Mouse (Mus musculus) midbrain, embryonic 14.5 days (tissue): Measurements from ENCODE around the gene Ahdc1. TPM values are rescaled to one million over a fixed set of nuclear protein-coding genes. Genes with fewer than 3 reads are reported as not detected.

ENCODE experiments used
- ATAC-seq: fragments of 200-750 bp; cut with Nextera tagmentation; 2 replicates; pipeline ENCODE4 v1.8.0; 2017; ENCODE audit warnings: moderate number of reproducible peaks, moderate library complexity; ENCODE audit not compliant: low FRiP score, low TSS enrichment
- DNase-seq: peaks from one replicate; pipeline ENCODE4 v3.0.0-alpha.2; 2015
- H3K27ac ChIP-seq: fragments of 300-500 bp; sonication (generic); replicated peaks from 2 replicates; pipeline ENCODE4 v1.5.1; 2014; ENCODE audit warnings: mild to moderate bottlenecking, low read depth, low read length, moderate library complexity
- H3K27me3 ChIP-seq: fragments of 300-500 bp; sonication (generic); 2 replicates; pipeline ENCODE4 v1.6.1; 2014; ENCODE audit warnings: low read length, control low read depth, mixed read lengths; ENCODE audit not compliant: control insufficient read depth, insufficient read depth
- H3K36me3 ChIP-seq: fragments of 300-500 bp; sonication (generic); 2 replicates; pipeline ENCODE4 v1.6.1; 2014; ENCODE audit warnings: low read length, control low read depth; ENCODE audit not compliant: control insufficient read depth, insufficient read depth
- H3K4me1 ChIP-seq: fragments of 300-500 bp; sonication (generic); 2 replicates; pipeline ENCODE4 v1.6.1; 2014; ENCODE audit warnings: mild to moderate bottlenecking, antibody characterized with exemption, low read length, control low read depth; ENCODE audit not compliant: control insufficient read depth, insufficient read depth
- H3K4me2 ChIP-seq: fragments of 300-500 bp; sonication (generic); 2 replicates; pipeline ENCODE4 v1.6.1; 2014; ENCODE audit warnings: mild to moderate bottlenecking, low read length, moderate library complexity
- H3K4me3 ChIP-seq: fragments of 300-500 bp; sonication (generic); replicated peaks from 2 replicates; pipeline ENCODE4 v1.5.1; 2014; ENCODE audit warnings: low read depth, low read length
- H3K9ac ChIP-seq: fragments of 300-500 bp; sonication (generic); replicated peaks from 2 replicates; pipeline ENCODE4 v1.6.1; 2014; ENCODE audit warnings: mild to moderate bottlenecking, low read length, moderate library complexity
- H3K9me3 ChIP-seq: fragments of 300-500 bp; sonication (generic); 2 replicates; pipeline ENCODE4 v1.6.1; 2016; ENCODE audit warnings: low read length, control low read depth, mixed read lengths; ENCODE audit not compliant: control insufficient read depth
- WGBS: fragments of 180-500 bp; shearing (Covaris S2); extraction: QIAGEN DNeasy Blood & Tissue Kit; methylation state at CpG from one replicate; pipeline ENCODE4 v1.1.7; 2014; 5-methylcytosine and 5-hydroxymethylcytosine counted together
- polyA plus RNA-seq: library from polyadenylated mRNA; unstranded; fragments of >200 nt; fragmentation: Nextera tagmentation; extraction: Ambion mirVana; gene quantifications from 2 replicates; pipeline ENCODE4 v1.2.1, GENCODE M21; 2014

Gene Ahdc1
- polyA plus RNA-seq, 1 experiment from 2014 or later = 13.0 TPM

GRCm38 (mm10) chr4:133043798-133044646 lies 33.0 kb downstream of the Ahdc1 start:
- no peak for DNase-seq
- no peaks in the 10 kb centered on the region for H3K9me3 ChIP-seq
- H3K27me3 ChIP-seq = peaks cover 6% of the 10 kb centered on the region; the same call in 1 of the 2 replicates
- no peaks in the 10 kb centered on the region for H3K36me3 ChIP-seq
- peak overlapping the region; percentile 87 for H3K27ac ChIP-seq
- H3K9ac ChIP-seq = no peak overlapping the region
- H3K4me1 ChIP-seq = peaks cover 93% of the 10 kb centered on the region
- no peak for ATAC-seq
- no peak overlapping the region for H3K4me3 ChIP-seq
- peak overlapping the region; percentile 53 for H3K4me2 ChIP-seq
- 40% methylated on average over 6 of the region's 6 CpGs for whole genome bisulfite sequencing

- DNase-seq (no peak), ATAC-seq (no peak)
- H3K9me3 ChIP-seq = no peaks in the 10 kb centered on the region
- peaks cover 6% of the 10 kb centered on the region; the same call in 1 of the 2 replicates for H3K27me3 ChIP-seq
- H3K27ac ChIP-seq = 0 out of 2 replicates have a peak overlapping the region, but pooled peaks have one; percentile 15
- no peak overlapping the region for H3K4me3 ChIP-seq
- H3K4me1 ChIP-seq = peaks cover 94% of the 10 kb centered on the region
- H3K9ac ChIP-seq = peak overlapping the region; percentile 24; the same call in 1 of the 2 replicates
- no peak overlapping the region for H3K4me2 ChIP-seq
- 36% methylated on average over 6 of the region's 6 CpGs for WGBS
- no peaks in the 10 kb centered on the region for H3K36me3 ChIP-seq
Observed at GRCm38 (mm10) chr4:133044647-133045094, 33.6 kb downstream of the Ahdc1 start.

GRCm38 (mm10) chr4:133045771-133046474 lies 34.9 kb downstream of the Ahdc1 start:
- DNase-seq (no peak), ATAC-seq (no peak)
- no peak overlapping the region for H3K4me2 ChIP-seq
- H3K4me3 ChIP-seq = no peak overlapping the region
- no peaks in the 10 kb centered on the region for H3K9me3 ChIP-seq
- H3K27me3 ChIP-seq = no peaks in the 10 kb centered on the region
- no peak overlapping the region for H3K9ac ChIP-seq
- H3K36me3 ChIP-seq = no peaks in the 10 kb centered on the region
- peak overlapping the region; percentile 88 for H3K27ac ChIP-seq
- 42% methylated on average over 11 of the region's 11 CpGs for WGBS
- H3K4me1 ChIP-seq = peaks cover 96% of the 10 kb centered on the region

- WGBS = 23% methylated on average over 12 of the region's 12 CpGs
- Histone ChIP-seq H3K4me3 (no peak overlapping the region), H3K9me3 (no peaks in the 10 kb centered on the region), H3K27me3 (no peaks in the 10 kb centered on the region), H3K9ac (peak overlapping the region; percentile 44; the same call in 1 of the 2 replicates), H3K36me3 (no peaks in the 10 kb centered on the region), H3K4me2 (peak overlapping the region; percentile 37), H3K27ac (peak overlapping the region; percentile 88), H3K4me1 (peaks cover 97% of the 10 kb centered on the region)
- ATAC-seq (no peak), DNase-seq (no peak)
Observed at GRCm38 (mm10) chr4:133046691-133047352, 35.8 kb downstream of the Ahdc1 start.

- no peaks in the 10 kb centered on the region for H3K9me3 ChIP-seq
- ATAC-seq (peak; percentile 40; the same call in 1 of the 2 replicates), DNase-seq (peak; percentile 82)
- peak overlapping the region; percentile 88 for H3K27ac ChIP-seq
- peaks cover 97% of the 10 kb centered on the region for H3K4me1 ChIP-seq
- no peaks in the 10 kb centered on the region for H3K27me3 ChIP-seq
- no peaks in the 10 kb centered on the region for H3K36me3 ChIP-seq
- no peak overlapping the region for H3K4me3 ChIP-seq
- peak overlapping the region; percentile 44 for H3K9ac ChIP-seq
- 3% methylated on average over 16 of the region's 16 CpGs for WGBS
- peak overlapping the region; percentile 37 for H3K4me2 ChIP-seq
Observed at GRCm38 (mm10) chr4:133047353-133048105, 36.5 kb downstream of the Ahdc1 start.

GRCm38 (mm10) chr4:133049071-133049920 lies 38.2 kb downstream of the Ahdc1 start:
- Histone ChIP-seq H3K27me3 (no peaks in the 10 kb centered on the region), H3K9me3 (no peaks in the 10 kb centered on the region), H3K9ac (peak overlapping the region; percentile 21; the same call in 1 of the 2 replicates), H3K4me1 (peaks cover 86% of the 10 kb centered on the region), H3K4me2 (no peak overlapping the region), H3K4me3 (no peak overlapping the region), H3K36me3 (no peaks in the 10 kb centered on the region), H3K27ac (peak overlapping the region; percentile 88)
- ATAC-seq = no peak
- DNase-seq = no peak
- WGBS = 59% methylated on average over 19 of the region's 19 CpGs

- H3K4me3 ChIP-seq = no peak overlapping the region
- H3K27me3 ChIP-seq = no peaks in the 10 kb centered on the region
- H3K9me3 ChIP-seq = no peaks in the 10 kb centered on the region
- no peak overlapping the region for H3K4me2 ChIP-seq
- peaks cover 76% of the 10 kb centered on the region for H3K4me1 ChIP-seq
- no peak overlapping the region for H3K9ac ChIP-seq
- DNase-seq = no peak
- no peak overlapping the region for H3K27ac ChIP-seq
- 58% methylated on average over 9 of the region's 9 CpGs for WGBS
- no peak for ATAC-seq
- H3K36me3 ChIP-seq = peaks cover 6% of the 10 kb centered on the region
Observed at GRCm38 (mm10) chr4:133050196-133050836, 39.3 kb downstream of the Ahdc1 start.
